11 mouse cellular contexts compared by ENCODE assay signal in genomic region chr3:152569242-152569605, GRCm38 (mm10).
A peak's percentile ranks its signal among the peaks of the same experiment; 100 is the strongest.
DNase-seq lines count a peak whose midpoint lies in the region; ATAC-seq lines count a peak whose summit lies in the region.
"Had no signal": no experiment of that assay in that cellular context is flagged by ENCODE, and none has a peak within 500 bp of the region (broad histone marks: within the 10 kb centered on the region; RNA-seq: fewer than 3 reads in every experiment).

No protein-coding gene starts in this region.

- DNase-seq in 3134 (ENCODE audit: extremely low read depth, insufficient read length, low spot score) (peak; percentile 82), NIH3T3 (ENCODE audit: low read depth) (peak; percentile 80)
- peak; percentile 39 for DNase-seq in kidney, adult 11 months
- no peak for DNase-seq in gastrocnemius, postnatal 25 days
- DNase-seq in testis, postnatal 10 days (ENCODE audit: low spot score), result no peak
- no peak for DNase-seq in urinary bladder, postnatal 36 days (ENCODE audit: low spot score in 2 of 2)
- DNase-seq in gastrocnemius, postnatal 14 days, result no peak
- DNase-seq: cerebellum, adult 9-11 months; right cerebral cortex, adult 18-20 months had no signal

- H3K9ac ChIP-seq in limb, embryonic 15.5 days, result no peak overlapping the region

- H3K4me2 ChIP-seq in limb, embryonic 15.5 days, result no peak overlapping the region

- intact Hi-C loops in gastrocnemius, postnatal 14 days (cut with DNase I; ENCODE audit: low total_unique reads), result no loop called here

- no peaks in the 10 kb centered on the region for H3K27me3 ChIP-seq in limb, embryonic 15.5 days

- H3K4me3 ChIP-seq in limb, embryonic 15.5 days, result no peak overlapping the region

- 0 out of 2 replicates have a peak, but pooled peaks have one; percentile 30 for ATAC-seq in limb, embryonic 15.5 days (ENCODE audit: insufficient number of reproducible peaks, low FRiP score, low TSS enrichment, low read depth)

- 49% methylated on average over 6 of the region's 6 CpGs for WGBS in limb, embryonic 15.5 days

- H3K36me3 ChIP-seq in limb, embryonic 15.5 days, result no peaks in the 10 kb centered on the region

- H3K27ac ChIP-seq in limb, embryonic 15.5 days, result no peak overlapping the region
- H3K27ac ChIP-seq: macrophage had no signal

- H3K9me3 ChIP-seq in limb, embryonic 15.5 days, result no peaks in the 10 kb centered on the region

- H3K4me1 ChIP-seq in limb, embryonic 15.5 days, result peaks cover 13% of the 10 kb centered on the region

Comparison
In these comparisons a context has a peak if more than half of its experiments do, and no peak if none do; other contexts are left out.
1. DNase-seq: peak in 3134 (single experiment), NIH3T3 (single experiment) and kidney, adult 11 months (single experiment); none in gastrocnemius, postnatal 25 days (single experiment), testis, postnatal 10 days (single experiment), urinary bladder, postnatal 36 days (0 of 2) and gastrocnemius, postnatal 14 days (single experiment).